Mouse (Mus musculus): ENCODE measurements at regions not wholly inside any gene's neighbourhood (a gene's known extent, or its start where the extent isn't known, plus 50 kb on each side); places are given as distances from the start of the nearest gene placed in this dataset.
A peak's percentile ranks its signal among the peaks of the same experiment; 100 is the strongest.
"Not testable (repeated sequence)": the region's sequence is repeated elsewhere in the genome, so short reads cannot be mapped to it uniquely, and the experiment has no call there.

DNA sequence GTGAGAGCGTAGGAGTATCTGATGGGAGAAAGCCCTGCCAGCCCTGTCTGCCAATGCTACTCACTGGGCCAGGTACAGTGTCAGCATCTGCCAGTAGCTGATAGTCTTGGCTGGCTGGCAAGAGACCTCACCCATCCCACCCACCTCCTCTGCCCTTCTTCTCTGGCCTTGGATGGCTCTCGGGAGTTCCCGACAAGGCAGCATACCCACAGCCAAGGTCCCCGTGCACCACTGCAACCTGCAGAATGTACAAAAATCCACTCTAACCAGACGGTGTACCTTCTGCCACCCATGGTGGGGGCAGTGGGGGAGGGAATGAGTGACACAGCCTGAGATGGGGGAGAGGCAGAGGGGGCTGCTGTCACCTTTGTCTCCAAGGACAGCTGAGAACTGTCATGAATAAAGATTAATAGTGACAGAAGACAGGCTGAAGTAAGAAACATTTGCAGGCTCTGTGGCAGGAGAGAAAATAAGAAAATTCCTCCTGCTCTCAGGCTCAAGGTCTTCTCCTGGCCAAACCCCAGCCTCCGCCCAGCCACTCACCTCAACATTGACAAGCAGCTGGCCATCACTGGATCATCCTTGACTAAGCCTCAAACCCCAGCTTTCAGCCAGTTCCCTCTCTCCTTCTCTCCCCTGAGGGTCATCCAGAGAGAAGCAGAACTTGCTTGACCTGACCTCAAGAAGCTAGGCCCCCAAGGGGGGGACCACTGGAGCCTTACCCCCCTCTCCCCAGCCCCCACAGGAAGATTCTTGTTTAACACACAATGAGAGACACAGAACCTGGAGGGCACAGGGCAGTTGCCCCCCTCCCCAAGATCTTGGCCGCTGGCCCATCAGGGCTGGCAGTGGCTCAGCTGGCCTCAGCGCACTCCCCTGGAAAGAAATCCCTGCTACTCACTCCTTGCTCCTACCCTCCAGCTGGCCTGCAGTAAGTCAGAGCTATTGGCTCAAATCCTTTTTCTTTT, 73.7 kb downstream of the Cpn2 start:
- peak; percentile 35 to 53 for DNase-seq

DNA sequence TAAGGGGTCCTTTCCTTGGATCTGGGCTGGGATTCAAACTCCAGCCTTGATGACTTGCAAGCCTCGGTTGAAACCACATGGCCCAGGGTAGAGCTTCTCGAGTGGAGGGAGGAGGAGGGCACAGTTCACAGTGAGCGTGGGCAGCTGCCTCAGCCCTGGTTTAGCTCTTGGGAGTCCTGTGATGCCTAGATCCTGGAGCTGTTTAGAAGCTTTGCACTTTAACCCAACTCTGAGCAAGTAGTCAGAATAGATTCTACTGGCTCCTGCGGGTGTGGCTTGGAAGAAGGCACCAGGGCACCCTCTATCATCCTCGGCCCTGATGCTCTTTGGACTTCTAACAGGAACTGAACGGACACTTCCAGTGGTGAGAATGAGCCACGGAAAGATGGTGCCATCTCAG, 72.5 kb downstream of the Cpn2 start:
- DNase-seq: no peak

DNA sequence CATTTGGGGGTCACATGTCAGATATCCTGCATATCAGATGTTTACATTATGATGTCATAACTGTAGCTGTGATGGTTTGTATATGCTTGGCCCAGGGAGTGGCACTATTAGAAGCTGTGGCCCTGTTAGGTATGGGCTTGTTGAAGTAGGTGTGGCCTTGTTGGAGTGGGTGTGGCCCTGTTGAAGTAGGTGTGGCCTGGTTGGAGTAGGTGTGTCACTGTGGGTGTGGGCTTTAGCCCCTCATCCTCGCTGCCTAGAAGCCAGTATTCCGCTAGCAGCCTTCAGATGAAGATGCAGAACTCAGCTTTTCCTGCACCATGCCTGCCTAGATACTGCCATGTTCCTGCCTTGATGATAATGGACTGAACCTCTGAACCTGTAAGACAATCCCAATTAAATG, 71.4 kb downstream of the Cpn2 start:
- DNase-seq: not testable (repeated sequence)

DNA sequence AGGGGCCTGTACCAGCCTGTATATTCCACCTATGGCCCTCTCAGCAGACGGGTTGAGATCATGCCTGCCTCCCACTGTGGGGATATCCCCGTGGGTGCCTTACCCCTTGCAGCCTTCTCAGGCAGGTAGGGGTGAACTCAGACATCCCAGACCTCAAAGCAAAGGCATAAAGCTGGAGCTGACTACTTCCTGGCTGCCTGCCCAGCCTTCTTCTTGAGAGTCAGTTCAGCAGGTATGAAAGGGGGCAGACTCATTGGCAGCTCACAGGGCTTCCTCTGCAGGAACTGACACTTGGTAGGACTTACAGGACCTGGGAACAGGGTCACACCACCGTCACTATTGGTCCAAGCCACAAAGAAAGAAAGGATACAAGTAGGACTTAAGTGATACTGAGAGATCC, 69.9 kb downstream of the Cpn2 start:
- no peak for DNase-seq

DNA sequence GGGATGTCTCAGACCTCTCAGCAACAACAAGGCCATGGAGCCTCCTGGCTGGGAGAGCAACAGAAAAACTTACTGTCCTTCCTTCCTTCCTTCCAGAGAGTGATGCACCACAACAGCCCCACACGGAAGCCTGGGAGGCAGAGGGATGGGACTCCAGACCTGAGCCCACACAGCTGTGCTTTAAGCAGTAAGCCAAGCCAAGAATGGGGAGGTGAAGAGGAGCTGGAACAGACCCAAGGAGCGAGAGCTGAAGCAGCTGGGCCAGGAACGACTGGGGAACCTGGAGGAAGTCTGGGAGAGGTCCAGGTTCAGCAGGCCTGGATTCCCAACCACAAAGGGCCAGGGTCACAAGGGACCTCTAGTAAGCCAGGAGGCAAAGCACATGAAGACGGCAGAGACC, 67.5 kb downstream of the Cpn2 start:
- no peak for DNase-seq

DNA sequence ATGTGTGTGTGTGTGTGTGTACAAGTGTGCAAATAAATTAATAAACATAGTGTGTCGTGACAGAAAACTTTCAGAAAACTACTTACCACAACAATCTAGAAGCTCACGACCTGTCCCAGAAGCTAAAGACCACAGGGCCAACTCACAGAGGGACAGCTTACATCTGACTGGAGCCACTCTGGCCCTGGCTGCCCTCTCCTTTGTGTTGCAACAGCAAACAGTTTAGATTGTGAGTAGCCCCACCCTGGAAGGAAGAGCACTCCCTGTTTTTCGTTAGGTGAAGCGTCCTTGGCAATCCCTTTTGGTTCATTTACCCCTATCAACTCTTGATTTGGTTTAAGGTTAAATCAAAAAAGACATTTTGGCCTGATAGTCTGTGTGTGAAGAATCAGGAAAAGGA, 63.2 kb downstream of the Cpn2 start:
- DNase-seq: no peak

DNA sequence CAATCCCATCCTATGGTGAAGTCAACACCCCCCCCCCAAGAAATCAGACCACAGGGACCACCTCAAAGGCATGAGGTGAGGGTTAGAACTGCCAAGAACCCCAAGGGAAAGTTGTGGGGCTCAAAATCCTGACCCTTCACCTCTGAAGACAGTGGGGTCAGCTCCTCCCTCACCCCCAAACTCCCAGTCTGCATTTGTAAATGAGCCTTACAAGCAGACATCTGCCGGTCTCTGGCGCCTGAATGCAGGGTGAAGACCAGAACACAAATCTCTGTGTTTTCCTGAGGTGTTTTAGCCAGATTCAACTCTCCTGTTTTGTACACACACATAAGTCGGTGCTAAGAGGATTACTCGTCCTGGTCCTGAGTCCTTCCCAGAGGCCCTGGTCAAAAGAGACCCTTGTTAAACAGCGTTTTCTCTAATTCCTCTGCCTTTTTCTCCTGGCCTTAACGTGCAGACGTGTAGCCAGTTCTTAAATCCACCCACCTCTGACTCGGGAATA, 61.9 kb downstream of the Cpn2 start:
- DNase-seq: no peak

DNA sequence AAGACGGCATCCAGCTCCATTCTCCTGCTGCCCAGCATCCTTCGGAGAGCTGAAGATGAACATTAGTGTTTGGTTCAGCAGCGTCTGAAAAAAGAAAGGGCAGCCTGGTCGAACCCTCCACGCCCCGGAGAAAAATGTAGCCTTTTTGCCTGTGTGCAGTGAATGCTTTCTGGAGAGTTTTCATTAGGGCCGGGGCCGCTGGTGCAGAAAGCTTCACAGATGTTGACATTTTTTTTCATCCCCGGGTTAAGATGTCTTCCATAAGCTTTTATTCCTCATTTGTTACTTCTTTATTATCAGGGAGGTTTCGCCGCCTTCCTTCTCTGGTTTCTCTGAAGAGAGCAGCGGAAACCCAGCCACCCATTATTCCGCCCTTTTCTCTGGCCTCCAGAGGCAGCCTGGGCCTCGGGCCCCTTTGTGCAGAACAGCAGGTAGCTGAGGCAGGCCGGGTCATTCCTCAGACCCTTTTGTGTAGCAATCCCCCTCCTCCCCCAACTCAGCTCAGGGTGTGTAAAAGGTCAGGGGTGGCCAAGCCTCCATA, 61.4 kb downstream of the Cpn2 start:
- no peak for DNase-seq

All from cerebellum, postnatal 36 days (tissue).